Mouse (Mus musculus) C2C12 (cell line): ENCODE results near the gene Fer. TPM values are rescaled to one million over a fixed set of nuclear protein-coding genes. Genes with fewer than 3 reads are reported as not detected.

Experiments
- H3K27me3 ChIP-seq: one replicate; pipeline ENCODE4 v1.6.1; 2011; ENCODE audit not compliant: control insufficient read depth, insufficient read depth, insufficient read length
- H3K36me3 ChIP-seq: one replicate; pipeline ENCODE4 v1.6.1; 2011; ENCODE audit not compliant: control insufficient read depth, insufficient read depth
- H3K4me3 ChIP-seq: one replicate; pipeline ENCODE4 v1.5.1; 2011; ENCODE audit warnings: mild to moderate bottlenecking, control low read depth; ENCODE audit not compliant: poor library complexity, insufficient read depth, severe bottlenecking
- H3K79me2 ChIP-seq: one replicate; pipeline ENCODE4 v1.6.1; 2011; ENCODE audit not compliant: control insufficient read depth, insufficient read depth
- H3K79me3 ChIP-seq: one replicate; pipeline ENCODE4 v1.6.1; 2011; ENCODE audit warnings: low read depth, control low read depth
- H3ac ChIP-seq: one replicate; pipeline ENCODE3; 2011; ENCODE audit warnings: low read depth; ENCODE audit not compliant: control insufficient read depth, insufficient read length
- CEBPB ChIP-seq: IDR thresholded peaks from one replicate; pipeline ENCODE4 v1.6.1; 2011; ENCODE audit warnings: low read depth, mild to moderate bottlenecking, control low read depth, moderate library complexity
- CTCF ChIP-seq: IDR thresholded peaks from one replicate; pipeline ENCODE4 v1.5.1; 2011; ENCODE audit not compliant: control insufficient read depth, insufficient read depth, insufficient read length
- FOSL1 ChIP-seq: IDR thresholded peaks from one replicate; pipeline ENCODE4 v1.8.0; 2011; ENCODE audit warnings: mild to moderate bottlenecking, low read length; ENCODE audit not compliant: poor library complexity, insufficient read depth, severe bottlenecking
- MAX ChIP-seq: IDR thresholded peaks from one replicate; pipeline ENCODE4 v1.6.1; 2011; ENCODE audit warnings: mild to moderate bottlenecking, control low read depth
- MYOD1 ChIP-seq: IDR thresholded peaks from one replicate; pipeline ENCODE4 v1.6.1; 2011; ENCODE audit warnings: low read depth; ENCODE audit not compliant: control insufficient read depth, insufficient read length
- MYOG ChIP-seq: IDR thresholded peaks from one replicate; pipeline ENCODE4 v1.6.1; 2011; ENCODE audit not compliant: control insufficient read depth, insufficient read length; ENCODE audit errors: extremely low read depth
- USF1 ChIP-seq: IDR thresholded peaks from one replicate; pipeline ENCODE4 v1.6.1; 2011; ENCODE audit warnings: low read depth, mild to moderate bottlenecking, control low read depth, moderate library complexity
- polyA plus RNA-seq: library from polyadenylated mRNA; unstranded; fragments of >200 nt; fragmentation: generic; extraction: Trizol; gene quantifications from one replicate; pipeline ENCODE4 v1.2.1, GENCODE M21; 2012; ENCODE audit warnings: missing spikeins

Gene Fer
- polyA plus RNA-seq, 1 experiment: 8.8 TPM

- Histone ChIP-seq H3ac (no peak overlapping the region), H3K36me3 (no peaks in the 10 kb centered on the region), H3K4me3 (no peak overlapping the region), H3K79me2 (no peaks in the 10 kb centered on the region), H3K27me3 (no peaks in the 10 kb centered on the region), H3K79me3 (no peaks in the 10 kb centered on the region)
- TF ChIP-seq CTCF (no peak), MYOG (no peak), CEBPB (no peak), MAX (no peak), FOSL1 (no peak), USF1 (no peak), MYOD1 (no peak)
Observed at GRCm38 (mm10) chr17:64077392-64077791, 214.5 kb downstream of the Fer start.

- Histone ChIP-seq H3ac (no peak overlapping the region), H3K4me3 (no peak overlapping the region), H3K27me3 (no peaks in the 10 kb centered on the region), H3K79me2 (no peaks in the 10 kb centered on the region), H3K36me3 (peaks cover 5% of the 10 kb centered on the region), H3K79me3 (no peaks in the 10 kb centered on the region)
- TF ChIP-seq MYOG: no peak
- TF ChIP-seq USF1: no peak
- no peak for TF ChIP-seq FOSL1
- TF ChIP-seq MYOD1: no peak
- TF ChIP-seq CTCF: no peak
- no peak for TF ChIP-seq MAX
- no peak for TF ChIP-seq CEBPB
Observed at GRCm38 (mm10) chr17:64084751-64085150, 221.9 kb downstream of the Fer start.

GRCm38 (mm10) chr17:64085493-64085892 lies 222.6 kb downstream of the Fer start:
- no peaks in the 10 kb centered on the region for H3K27me3 ChIP-seq

GRCm38 (mm10) chr17:64086875-64087608 lies 224.2 kb downstream of the Fer start:
- Histone ChIP-seq H3K36me3 (peaks cover 14% of the 10 kb centered on the region), H3K27me3 (no peaks in the 10 kb centered on the region), H3K79me2 (no peaks in the 10 kb centered on the region), H3K79me3 (no peaks in the 10 kb centered on the region), H3ac (no peak overlapping the region), H3K4me3 (no peak overlapping the region)
- TF ChIP-seq FOSL1 (no peak), MAX (no peak), MYOD1 (no peak), MYOG (no peak)

More at GRCm38 (mm10) chr17:64085493-64085892, 222.6 kb downstream of the Fer start:
- H3K79me3 ChIP-seq: no peaks in the 10 kb centered on the region
- no peak overlapping the region for H3K4me3 ChIP-seq
- no peaks in the 10 kb centered on the region for H3K79me2 ChIP-seq
- no peak for TF ChIP-seq CTCF
- no peak for TF ChIP-seq MYOG
- no peak overlapping the region for H3ac ChIP-seq
- peaks cover 9% of the 10 kb centered on the region for H3K36me3 ChIP-seq

GRCm38 (mm10) chr17:64087871-64088270 lies 225.0 kb downstream of the Fer start:
- Histone ChIP-seq H3K36me3 (peaks cover 14% of the 10 kb centered on the region), H3K27me3 (no peaks in the 10 kb centered on the region), H3K79me3 (no peaks in the 10 kb centered on the region), H3K79me2 (no peaks in the 10 kb centered on the region), H3ac (no peak overlapping the region), H3K4me3 (no peak overlapping the region)
- TF ChIP-seq CEBPB (no peak), FOSL1 (no peak), CTCF (no peak), USF1 (no peak), MAX (no peak), MYOD1 (no peak), MYOG (no peak)

GRCm38 (mm10) chr17:64093716-64094115 lies 230.9 kb downstream of the Fer start:
- Histone ChIP-seq H3K27me3 (no peaks in the 10 kb centered on the region), H3K79me2 (no peaks in the 10 kb centered on the region), H3ac (no peak overlapping the region), H3K79me3 (no peaks in the 10 kb centered on the region), H3K4me3 (no peak overlapping the region), H3K36me3 (peaks cover 14% of the 10 kb centered on the region)
- no peak for TF ChIP-seq MYOG
- TF ChIP-seq USF1: no peak
- TF ChIP-seq FOSL1: peak; percentile 98
- TF ChIP-seq MYOD1: peak; percentile 27
- no peak for TF ChIP-seq MAX
- peak; percentile 22 for TF ChIP-seq CEBPB
